Mouse (Mus musculus) olfactory bulb, adult 2 months (tissue): ENCODE data around the gene Dusp7.

Source experiments
- CTCF ChIP-seq: fragments of 200-500 bp; IDR thresholded peaks from 2 replicates; pipeline ENCODE4 v1.5.1; 2012; ENCODE audit warnings: low read depth, mild to moderate bottlenecking, low read length, moderate library complexity; ENCODE audit not compliant: insufficient read depth
- POLR2A ChIP-seq: fragments of 200-500 bp; IDR thresholded peaks from 2 replicates; pipeline ENCODE4 v1.6.1; 2012; ENCODE audit warnings: mild to moderate bottlenecking, low read depth, low read length, moderate library complexity; ENCODE audit not compliant: insufficient read depth

GRCm38 (mm10) chr9:106345630-106346029, 22.8 kb upstream of the Dusp7 start:
- TF ChIP-seq CTCF (no peak), POLR2A (no peak)
